Mouse (Mus musculus): ENCODE data around the gene Alg14.

DNA sequence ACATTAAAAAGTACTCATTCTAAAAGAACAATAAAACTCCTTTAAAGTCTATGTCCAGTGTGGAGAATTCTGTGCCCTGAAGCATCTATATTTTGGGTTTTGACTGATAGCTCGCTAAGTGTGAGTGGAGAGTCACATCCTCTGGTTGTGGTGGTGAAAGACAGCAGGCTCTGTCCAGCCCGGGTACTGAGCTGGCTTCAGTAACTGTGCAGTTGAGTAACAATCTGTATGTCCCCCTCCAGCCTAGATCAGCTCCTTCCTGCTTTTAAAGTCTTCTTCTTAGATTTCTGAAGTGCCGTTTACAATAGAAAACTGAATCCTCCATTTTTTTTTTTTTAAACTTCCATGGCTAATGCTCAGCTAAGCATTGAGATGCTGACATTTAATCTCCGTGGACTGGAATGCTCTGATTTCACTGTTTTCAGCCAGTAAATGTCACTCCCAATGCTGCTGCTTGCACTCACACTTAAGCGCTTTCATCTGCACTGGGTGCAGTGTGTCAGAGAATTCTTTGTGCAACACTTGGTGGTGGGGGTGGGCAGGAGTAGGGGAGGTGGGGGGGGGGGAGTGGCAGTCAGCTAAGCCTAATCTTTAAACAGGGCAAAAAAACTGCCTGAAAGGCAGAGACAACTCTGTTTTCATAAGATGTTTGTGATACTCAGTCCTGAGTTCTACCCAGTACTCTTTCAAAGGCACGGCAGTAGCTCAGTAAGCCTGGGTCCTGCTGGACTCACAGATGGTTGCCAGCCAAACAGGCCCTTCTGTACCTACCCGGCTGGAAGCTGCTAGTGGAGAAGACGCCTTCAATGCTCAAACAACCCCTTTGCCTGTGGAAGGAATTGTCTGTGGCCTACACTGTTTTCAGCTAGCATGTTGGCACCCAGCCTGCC, 52.7 kb downstream of the Alg14 start:
- no peak for TF ChIP-seq GATA1 (IDR thresholded peaks at IDR 0.05; ENCODE audit: borderline replicate concordance, low read length)
- no peak for TF ChIP-seq FLI1 (IDR thresholded peaks at IDR 0.05; ENCODE audit: low read length)

Data from megakaryocyte, embryonic 14.5 days (primary cell).